Mouse (Mus musculus) limb, embryonic 11.5 days (tissue): ENCODE measurements around the gene Osbpl6. TPM values are rescaled to one million over a fixed set of nuclear protein-coding genes. Genes with fewer than 3 reads are reported as not detected.

Source experiments
- ATAC-seq: fragments of 200-750 bp; cut with Nextera tagmentation; 2 replicates; pipeline ENCODE4 v1.8.0; 2017; ENCODE audit warnings: low read depth; ENCODE audit not compliant: insufficient number of reproducible peaks, low FRiP score, low TSS enrichment
- DNase-seq: peaks from one replicate; pipeline ENCODE4 v3.0.0-alpha.2; 2015; ENCODE audit warnings: low spot score
- H3K27ac ChIP-seq: fragments of 300-500 bp; sonication (generic); replicated peaks from 2 replicates; pipeline ENCODE4 v1.5.1; 2014; ENCODE audit warnings: low read depth, mild to moderate bottlenecking, low read length
- H3K27me3 ChIP-seq: fragments of 300-500 bp; sonication (generic); 2 replicates; pipeline ENCODE4 v1.6.1; 2014; ENCODE audit warnings: mild to moderate bottlenecking, low read length, mixed read lengths; ENCODE audit not compliant: control insufficient read depth, insufficient read depth
- H3K36me3 ChIP-seq: fragments of 300-500 bp; sonication (generic); 2 replicates; pipeline ENCODE4 v1.6.1; 2014; ENCODE audit warnings: mild to moderate bottlenecking, low read length, moderate library complexity, mixed read lengths; ENCODE audit not compliant: control insufficient read depth, insufficient read depth
- H3K4me1 ChIP-seq: fragments of 300-500 bp; sonication (generic); 2 replicates; pipeline ENCODE4 v1.6.1; 2014; ENCODE audit warnings: low read length, mixed read lengths; ENCODE audit not compliant: control insufficient read depth, insufficient read depth
- H3K4me2 ChIP-seq: fragments of 300-500 bp; sonication (generic); 2 replicates; pipeline ENCODE4 v1.6.1; 2014; ENCODE audit warnings: low read depth, mild to moderate bottlenecking, moderate library complexity; ENCODE audit not compliant: severe bottlenecking
- H3K4me3 ChIP-seq: fragments of 300-500 bp; sonication (generic); 2 replicates; pipeline ENCODE4 v1.5.1; 2014; ENCODE audit warnings: low read depth, low read length
- H3K9ac ChIP-seq: fragments of 300-500 bp; sonication (generic); 2 replicates; pipeline ENCODE4 v1.6.1; 2014; ENCODE audit warnings: mild to moderate bottlenecking, low read length
- H3K9me3 ChIP-seq: fragments of 300-500 bp; sonication (generic); 2 replicates; pipeline ENCODE4 v1.6.1; 2016; ENCODE audit warnings: low read length; ENCODE audit not compliant: control insufficient read depth
- WGBS: fragments of 180-500 bp; shearing (Covaris S2); extraction: QIAGEN DNeasy Blood & Tissue Kit; methylation state at CpG from one replicate; pipeline ENCODE4 v1.1.7; 2014; 5-methylcytosine and 5-hydroxymethylcytosine counted together
- polyA plus RNA-seq: library from polyadenylated mRNA; unstranded; fragments of >200 nt; fragmentation: Nextera tagmentation; extraction: Ambion mirVana; gene quantifications from 2 replicates; pipeline ENCODE4 v1.2.1, GENCODE M21; 2014

Gene Osbpl6
- polyA plus RNA-seq, 1 experiment from 2014 or later = 15.3 TPM

DNA sequence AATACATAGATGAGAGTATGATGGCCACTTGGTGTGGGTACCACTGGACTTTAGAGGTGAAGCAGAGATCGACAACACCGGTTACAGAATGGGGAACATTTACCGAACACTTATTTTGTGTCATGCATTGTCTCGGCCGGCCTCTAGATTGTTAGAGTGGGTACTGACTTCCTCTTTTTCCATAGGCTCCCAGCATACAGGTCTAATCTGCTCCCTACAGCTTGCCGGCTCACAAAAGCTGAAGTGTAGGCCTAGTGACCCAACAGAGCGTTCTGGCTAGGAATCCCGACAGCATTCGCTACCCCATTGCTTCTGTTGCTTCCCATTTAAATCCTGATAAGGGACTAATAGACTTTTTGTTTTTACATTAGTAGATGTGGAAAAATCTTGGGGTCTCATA lies 135.6 kb downstream of the Osbpl6 start:
- Histone ChIP-seq H3K4me1 (peaks cover 3% of the 10 kb centered on the region; the same call in 1 of the 2 replicates), H3K9me3 (no peaks in the 10 kb centered on the region), H3K4me2 (no peak overlapping the region), H3K4me3 (no peak overlapping the region), H3K9ac (no peak overlapping the region), H3K27ac (no peak overlapping the region), H3K36me3 (no peaks in the 10 kb centered on the region), H3K27me3 (no peaks in the 10 kb centered on the region)
- WGBS = 95% methylated on average over 9 of the region's 9 CpGs
- no peak for ATAC-seq
- DNase-seq = no peak

DNA sequence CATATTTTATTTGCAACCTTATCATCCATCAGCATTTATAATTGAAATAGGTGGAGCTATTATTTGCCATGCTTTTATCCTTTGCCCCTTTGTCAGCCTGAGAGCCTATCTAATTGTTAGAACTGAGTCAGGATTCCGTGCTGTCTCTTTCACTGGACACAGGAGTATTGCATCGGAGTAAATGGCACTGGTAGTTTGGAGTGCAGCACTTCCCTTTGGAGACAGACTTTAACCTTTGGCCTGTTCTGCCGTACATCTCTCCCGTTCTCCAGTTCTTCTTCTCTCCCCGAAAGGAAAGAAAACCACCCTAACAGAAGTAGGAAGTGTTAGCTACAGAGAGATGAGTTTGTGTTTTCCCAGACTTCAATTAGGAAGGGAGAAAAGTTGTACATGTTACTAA lies 136.6 kb downstream of the Osbpl6 start:
- no peaks in the 10 kb centered on the region for H3K36me3 ChIP-seq
- H3K4me2 ChIP-seq = no peak overlapping the region
- no peaks in the 10 kb centered on the region for H3K9me3 ChIP-seq
- H3K9ac ChIP-seq = no peak overlapping the region
- DNase-seq (no peak), ATAC-seq (no peak)
- H3K4me3 ChIP-seq = no peak overlapping the region
- H3K4me1 ChIP-seq = peaks cover 3% of the 10 kb centered on the region; the same call in 1 of the 2 replicates
- 81% methylated on average over 5 of the region's 5 CpGs for WGBS
- H3K27me3 ChIP-seq = no peaks in the 10 kb centered on the region
- no peak overlapping the region for H3K27ac ChIP-seq

DNA sequence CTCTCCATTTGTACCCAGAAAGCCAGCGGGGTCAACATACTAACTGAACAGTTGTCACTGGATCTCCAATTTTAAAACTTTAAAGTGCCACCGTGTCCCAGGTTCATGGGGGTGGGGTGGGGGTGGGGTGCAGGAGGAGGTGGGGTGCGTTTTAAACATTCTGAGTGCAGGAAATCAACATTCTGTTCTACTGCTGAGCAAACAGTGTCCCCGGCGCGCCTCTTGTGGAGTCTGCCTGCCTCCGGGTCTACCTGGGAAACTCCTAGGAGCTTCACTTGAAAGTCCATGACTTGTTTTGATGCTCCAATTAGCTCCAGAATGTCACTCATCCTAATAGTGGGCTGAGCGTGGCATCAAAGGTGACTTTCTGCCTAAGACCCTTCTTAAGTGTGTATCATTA lies 139.2 kb downstream of the Osbpl6 start:
- Histone ChIP-seq H3K4me3 (no peak overlapping the region), H3K36me3 (no peaks in the 10 kb centered on the region), H3K27ac (no peak overlapping the region), H3K27me3 (no peaks in the 10 kb centered on the region), H3K4me2 (no peak overlapping the region), H3K4me1 (no peaks in the 10 kb centered on the region), H3K9ac (no peak overlapping the region), H3K9me3 (no peaks in the 10 kb centered on the region)
- DNase-seq (no peak), ATAC-seq (no peak)
- 72% methylated on average over 8 of the region's 8 CpGs for WGBS

DNA sequence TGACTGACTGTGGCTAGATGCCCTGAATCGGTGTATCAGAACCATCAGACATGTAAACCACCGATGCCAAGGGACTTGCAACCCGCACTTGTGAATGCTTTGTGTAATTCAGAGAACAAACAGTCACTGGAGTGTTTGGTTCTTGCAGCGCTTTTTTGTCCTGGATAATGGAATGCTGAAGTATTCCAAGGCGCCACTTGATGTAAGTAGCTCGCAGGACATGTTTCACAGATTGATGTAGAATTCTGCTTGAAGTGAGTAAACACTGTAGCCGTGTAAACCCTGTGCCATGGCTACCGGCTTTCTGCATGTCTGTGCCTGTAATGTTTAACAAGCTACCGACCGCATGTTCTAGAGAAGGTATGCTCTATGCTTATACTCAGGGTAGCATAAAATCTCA lies 141.9 kb downstream of the Osbpl6 start:
- no peak for ATAC-seq
- DNase-seq = no peak
- Histone ChIP-seq H3K4me2 (no peak overlapping the region), H3K27ac (no peak overlapping the region), H3K4me1 (no peaks in the 10 kb centered on the region), H3K9me3 (no peaks in the 10 kb centered on the region), H3K9ac (no peak overlapping the region), H3K36me3 (no peaks in the 10 kb centered on the region), H3K4me3 (no peak overlapping the region), H3K27me3 (no peaks in the 10 kb centered on the region)
- 92% methylated on average over 10 of the region's 10 CpGs for WGBS

DNA sequence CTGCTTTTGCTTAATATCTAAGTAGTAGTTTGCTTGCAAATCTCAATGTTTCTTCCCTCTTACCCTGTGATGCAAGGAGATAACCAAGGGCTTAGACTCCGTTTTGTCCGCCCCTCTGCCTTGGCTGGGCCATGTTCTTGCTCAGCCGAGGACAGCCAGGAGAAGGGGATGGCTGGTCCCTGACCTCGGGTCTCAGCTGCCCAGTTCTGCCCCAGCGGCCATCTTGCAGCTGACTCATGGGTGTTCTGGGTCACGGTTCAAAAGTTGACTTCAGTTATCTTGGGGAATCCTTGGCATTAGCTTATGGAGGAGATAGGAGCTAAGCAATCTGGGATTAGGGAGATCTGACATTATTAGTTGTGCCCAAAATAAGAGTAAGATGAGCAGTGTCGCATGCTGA lies 142.5 kb downstream of the Osbpl6 start:
- Histone ChIP-seq H3K4me1 (no peaks in the 10 kb centered on the region), H3K27me3 (no peaks in the 10 kb centered on the region), H3K9ac (no peak overlapping the region), H3K9me3 (no peaks in the 10 kb centered on the region), H3K27ac (no peak overlapping the region), H3K4me3 (no peak overlapping the region), H3K36me3 (no peaks in the 10 kb centered on the region), H3K4me2 (no peak overlapping the region)
- DNase-seq (no peak), ATAC-seq (no peak)
- WGBS = 86% methylated on average over 7 of the region's 7 CpGs

DNA sequence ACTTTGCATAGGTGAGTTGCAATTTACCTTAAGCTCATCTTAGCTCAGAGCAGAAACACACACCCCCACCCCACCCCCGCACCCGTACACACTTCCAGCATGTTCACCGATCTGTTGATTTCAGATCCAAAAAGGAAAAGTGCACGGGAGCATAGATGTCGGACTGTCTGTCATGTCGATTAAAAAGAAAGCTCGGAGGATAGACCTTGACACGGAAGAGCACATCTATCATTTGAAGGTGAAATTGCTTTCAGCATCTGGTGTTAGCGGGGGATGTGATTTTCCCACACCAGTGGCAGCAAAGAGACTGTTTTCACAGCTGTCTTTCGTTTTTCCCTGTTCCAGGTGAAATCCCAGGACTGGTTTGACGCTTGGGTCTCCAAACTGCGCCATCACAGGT lies 143.0 kb downstream of the Osbpl6 start:
- no peak overlapping the region for H3K27ac ChIP-seq
- no peaks in the 10 kb centered on the region for H3K36me3 ChIP-seq
- no peak overlapping the region for H3K4me3 ChIP-seq
- WGBS = 86% methylated on average over 12 of the region's 12 CpGs
- H3K4me2 ChIP-seq = no peak overlapping the region
- no peak overlapping the region for H3K9ac ChIP-seq
- H3K27me3 ChIP-seq = no peaks in the 10 kb centered on the region
- H3K9me3 ChIP-seq = no peaks in the 10 kb centered on the region
- no peaks in the 10 kb centered on the region for H3K4me1 ChIP-seq
- ATAC-seq (no peak), DNase-seq (no peak)

DNA sequence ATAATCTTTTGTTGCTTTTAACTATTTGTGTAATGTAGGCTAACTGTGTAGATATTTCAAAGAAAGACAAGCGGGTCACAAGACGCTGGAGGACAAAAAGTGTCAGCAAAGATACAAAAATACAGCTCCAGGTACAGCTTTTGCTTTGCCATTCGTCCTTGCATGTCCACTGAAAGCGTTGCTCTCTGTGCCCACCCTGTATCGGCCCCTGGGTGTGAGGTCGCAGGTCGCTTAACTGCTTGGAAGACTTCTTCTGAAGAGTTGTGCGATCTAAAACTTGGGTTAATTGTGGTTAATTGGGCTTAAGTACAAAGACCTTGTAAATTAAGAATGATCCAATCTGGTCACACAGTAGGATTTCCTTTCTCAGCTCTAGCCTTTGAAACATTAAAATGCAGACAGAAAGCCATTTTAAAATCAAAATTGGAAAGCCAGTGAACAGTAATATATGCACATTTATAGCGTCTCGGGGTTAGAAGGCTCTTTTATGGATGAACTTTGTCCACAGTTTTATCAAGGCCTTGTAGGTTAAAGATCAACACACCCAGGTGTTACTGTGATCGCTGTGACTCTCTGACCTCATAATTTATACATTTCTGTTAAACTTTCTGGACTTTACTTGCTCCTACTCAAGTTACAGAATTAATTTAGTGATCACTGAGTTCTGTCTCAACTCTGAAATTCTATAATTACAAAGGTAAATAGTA lies 149.7 kb downstream of the Osbpl6 start:
- Histone ChIP-seq H3K9ac (no peak overlapping the region), H3K9me3 (no peaks in the 10 kb centered on the region), H3K27ac (no peak overlapping the region), H3K4me2 (no peak overlapping the region), H3K4me3 (no peak overlapping the region), H3K4me1 (no peaks in the 10 kb centered on the region), H3K27me3 (no peaks in the 10 kb centered on the region), H3K36me3 (no peaks in the 10 kb centered on the region)
- 71% methylated on average over 11 of the region's 11 CpGs for WGBS
- no peak for ATAC-seq
- DNase-seq = no peak

DNA sequence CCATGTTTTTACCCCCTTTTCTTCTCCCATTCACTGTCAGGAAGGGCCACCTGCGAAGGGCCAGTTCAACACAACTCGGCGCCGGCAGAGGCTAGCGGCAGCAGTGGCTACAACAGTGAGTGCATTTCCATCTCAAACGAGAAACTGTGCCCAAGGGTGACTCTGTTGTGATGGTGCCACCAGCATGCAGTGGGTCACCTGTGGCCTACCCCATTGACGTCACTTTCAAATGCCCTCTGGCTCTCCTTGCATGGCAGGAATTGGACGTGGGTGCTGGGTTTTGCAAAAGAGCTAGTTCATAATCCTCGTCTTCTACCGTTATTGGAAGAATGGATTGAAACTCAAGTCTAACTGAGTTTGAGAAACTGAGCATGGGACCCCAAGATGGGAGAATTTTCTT lies 153.8 kb downstream of the Osbpl6 start:
- H3K9ac ChIP-seq = no peak overlapping the region
- no peak overlapping the region for H3K4me3 ChIP-seq
- DNase-seq (no peak), ATAC-seq (no peak)
- H3K36me3 ChIP-seq = no peaks in the 10 kb centered on the region
- 93% methylated on average over 10 of the region's 10 CpGs for WGBS
- no peak overlapping the region for H3K4me2 ChIP-seq
- no peaks in the 10 kb centered on the region for H3K9me3 ChIP-seq
- H3K27ac ChIP-seq = no peak overlapping the region
- H3K27me3 ChIP-seq = no peaks in the 10 kb centered on the region
- H3K4me1 ChIP-seq = no peaks in the 10 kb centered on the region

DNA sequence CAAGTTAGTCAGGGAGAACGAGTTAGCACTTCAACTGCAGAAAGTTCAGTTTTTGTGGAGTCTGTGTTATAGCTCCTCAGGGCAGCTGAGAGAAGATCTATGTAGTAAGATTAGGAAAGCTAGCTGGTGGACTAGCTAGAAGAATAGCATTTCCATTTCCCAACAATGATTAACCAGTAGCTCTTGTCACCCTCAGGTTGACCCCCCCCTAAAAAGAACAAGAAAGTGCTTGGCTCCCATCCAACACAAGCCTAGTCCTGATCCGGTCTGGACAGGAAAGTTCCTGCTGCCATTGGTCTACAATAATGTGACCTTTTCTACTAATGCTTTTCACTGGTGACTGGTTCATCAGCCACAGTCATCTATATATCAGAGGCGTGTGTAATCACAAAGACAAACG lies 157.6 kb downstream of the Osbpl6 start:
- H3K36me3 ChIP-seq = no peaks in the 10 kb centered on the region
- no peak overlapping the region for H3K4me3 ChIP-seq
- 90% methylated on average over 4 of the region's 4 CpGs for WGBS
- no peaks in the 10 kb centered on the region for H3K4me1 ChIP-seq
- no peaks in the 10 kb centered on the region for H3K27me3 ChIP-seq
- H3K27ac ChIP-seq = no peak overlapping the region
- H3K9me3 ChIP-seq = no peaks in the 10 kb centered on the region
- ATAC-seq = no peak
- H3K9ac ChIP-seq = no peak overlapping the region
- DNase-seq = no peak
- H3K4me2 ChIP-seq = no peak overlapping the region
